Mouse (Mus musculus) kidney, adult 2 months (tissue): ENCODE data around the gene Pcsk6.

Source experiments
- CTCF ChIP-seq: fragments of 200-500 bp; conservative IDR thresholded peaks from 2 replicates; pipeline ENCODE4 v1.5.1; 2011; ENCODE audit warnings: low read depth, mild to moderate bottlenecking, control low read depth, low read length, moderate library complexity, mixed read lengths; ENCODE audit not compliant: insufficient read depth, insufficient read length
- POLR2A ChIP-seq: fragments of 200-500 bp; IDR thresholded peaks from one replicate; pipeline ENCODE4 v1.6.1; 2011; ENCODE audit warnings: low read depth, low read length, control low read depth

GRCm38 (mm10) chr7:65962611-65963010 is 101.1 kb downstream of the Pcsk6 start:
- TF ChIP-seq CTCF: no peak
- TF ChIP-seq POLR2A: no peak
